ENCODE assay signal across 8 mouse cellular contexts in the genomic region with DNA sequence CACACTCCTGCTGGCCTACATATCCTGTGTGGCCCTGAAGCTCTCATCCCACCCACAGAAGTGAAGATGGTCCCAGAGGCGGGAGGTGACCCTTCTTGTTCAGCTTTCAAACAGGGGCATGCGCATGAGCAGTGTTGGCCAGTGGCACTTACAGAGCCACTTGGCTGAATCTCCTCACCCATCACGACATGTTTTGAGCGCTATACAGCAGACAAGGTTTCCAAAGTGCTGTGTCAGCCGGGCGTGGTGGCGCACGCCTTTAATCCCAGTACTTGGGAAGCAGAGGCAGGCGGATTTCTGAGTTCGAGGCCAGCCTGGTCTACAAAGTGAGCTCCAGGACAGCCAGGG. TPM values are rescaled to one million over a fixed set of nuclear protein-coding genes. Genes with fewer than 3 reads are reported as not detected.
A peak's percentile ranks its signal among the peaks of the same experiment; 100 is the strongest.
DNase-seq lines count a peak whose midpoint lies in the region; ATAC-seq and TF ChIP-seq lines count a peak whose summit lies in the region.
"Not testable (repeated sequence)": the region's sequence is repeated elsewhere in the genome, so short reads cannot be mapped to it uniquely, and the experiment has no call there.

No protein-coding gene starts in this region.

- WGBS in embryonic facial prominence, embryonic 14.5 days = 89% methylated on average over 9 of the region's 10 CpGs
- WGBS in heart, embryonic 12.5 days = 91% methylated on average over 10 of the region's 10 CpGs
- 91% methylated on average over 10 of the region's 10 CpGs for WGBS in limb, embryonic 15.5 days
- 79% methylated on average over 10 of the region's 10 CpGs for WGBS in liver, postnatal 0 days (ENCODE audit: insufficient replicate concordance)
- WGBS in small intestine, adult 2 months = 94% methylated on average over 10 of the region's 10 CpGs
- 86% methylated on average over 9 of the region's 10 CpGs for WGBS in stomach, postnatal 0 days

- not testable (repeated sequence) for TF ChIP-seq CTCF in E14TG2a.4 (conservative IDR thresholded peaks at IDR 0.05; ENCODE audit: low read length); liver, postnatal 0 days (IDR thresholded peaks at IDR 0.05; ENCODE audit: low read depth); small intestine, adult 2 months (IDR thresholded peaks at IDR 0.05; ENCODE audit: extremely low read depth, insufficient read length, insufficient replicate concordance, low read depth, low read length); stomach, postnatal 0 days (IDR thresholded peaks at IDR 0.05; ENCODE audit: low read depth)

- peaks cover 97% of the 10 kb centered on the region for H3K4me1 ChIP-seq in E14TG2a.4 (replicated peaks; ENCODE audit: low read depth, low read length)
- peaks cover 38% of the 10 kb centered on the region for H3K4me1 ChIP-seq in embryonic facial prominence, embryonic 14.5 days (ENCODE audit: control insufficient read depth, insufficient read depth, low read length)
- peaks cover 72% of the 10 kb centered on the region for H3K4me1 ChIP-seq in heart, embryonic 12.5 days (replicated peaks)
- peaks cover 77% of the 10 kb centered on the region for H3K4me1 ChIP-seq in limb, embryonic 15.5 days
- H3K4me1 ChIP-seq in liver, postnatal 0 days (ENCODE audit: insufficient read depth) = peaks cover 74% of the 10 kb centered on the region
- H3K4me1 ChIP-seq in small intestine, adult 2 months (ENCODE audit: control insufficient read depth, insufficient read depth, insufficient read length, low read length) = peaks cover 21% of the 10 kb centered on the region; the same call in 1 of the 2 replicates
- peaks cover 15% of the 10 kb centered on the region for H3K4me1 ChIP-seq in stomach, postnatal 0 days (replicated peaks; ENCODE audit: control insufficient read depth, insufficient read depth)

- H3K9me3 ChIP-seq in E14TG2a.4 (ENCODE audit: low read length); embryonic facial prominence, embryonic 14.5 days (ENCODE audit: control insufficient read depth, low read length); heart, embryonic 12.5 days (replicated peaks); limb, embryonic 15.5 days; liver, postnatal 0 days (ENCODE audit: low read length); stomach, postnatal 0 days (ENCODE audit: control insufficient read depth, low read length): not testable (repeated sequence)

- H3K36me3 ChIP-seq in E14TG2a.4 (ENCODE audit: insufficient read depth, low read length) = peaks cover 58% of the 10 kb centered on the region
- H3K36me3 ChIP-seq in embryonic facial prominence, embryonic 14.5 days (ENCODE audit: control insufficient read depth, insufficient read depth, low read length); heart, embryonic 12.5 days; limb, embryonic 15.5 days; liver, postnatal 0 days (replicated peaks; ENCODE audit: insufficient read depth, low read length); small intestine, adult 2 months (ENCODE audit: control insufficient read depth, insufficient read depth, low read length); stomach, postnatal 0 days (ENCODE audit: control insufficient read depth, insufficient read depth, low read length): not testable (repeated sequence)

- TF ChIP-seq EP300 in liver, postnatal 0 days (IDR thresholded peaks at IDR 0.05; ENCODE audit: low read depth); stomach, postnatal 0 days (optimal IDR thresholded peaks at IDR 0.05): not testable (repeated sequence)

- peak overlapping the region; percentile 54 for H3K27ac ChIP-seq in embryonic facial prominence, embryonic 14.5 days (replicated peaks; ENCODE audit: low read depth, low read length)
- peak overlapping the region; percentile 46; the same call in 1 of the 2 replicates for H3K27ac ChIP-seq in heart, embryonic 12.5 days (ENCODE audit: poor library complexity, severe bottlenecking)
- H3K27ac ChIP-seq in limb, embryonic 15.5 days = peak overlapping the region; percentile 77
- peak overlapping the region; percentile 77; the same call in 1 of the 2 replicates for H3K27ac ChIP-seq in liver, postnatal 0 days (ENCODE audit: low read depth)
- H3K27ac ChIP-seq in small intestine, adult 2 months (ENCODE audit: insufficient read depth, low read depth, low read length) = peak overlapping the region; percentile 18; the same call in 1 of the 2 replicates
- peak overlapping the region; percentile 69; the same call in 1 of the 2 replicates for H3K27ac ChIP-seq in stomach, postnatal 0 days (replicated peaks)

- not testable (repeated sequence) for H3K9ac ChIP-seq in embryonic facial prominence, embryonic 14.5 days (ENCODE audit: low read depth, low read length); heart, embryonic 12.5 days; limb, embryonic 15.5 days; liver, postnatal 0 days (replicated peaks); stomach, postnatal 0 days (ENCODE audit: low read length)

- not testable (repeated sequence) for ATAC-seq in embryonic facial prominence, embryonic 14.5 days (ENCODE audit: low read depth); heart, embryonic 12.5 days (ENCODE audit: insufficient number of reproducible peaks, low FRiP score); limb, embryonic 15.5 days (ENCODE audit: insufficient number of reproducible peaks, low FRiP score, low TSS enrichment, low read depth); liver, postnatal 0 days; stomach, postnatal 0 days (ENCODE audit: low FRiP score, low TSS enrichment)

- H3K4me3 ChIP-seq in E14TG2a.4 (replicated peaks; ENCODE audit: low read length) = peak overlapping the region; percentile 63
- not testable (repeated sequence) for H3K4me3 ChIP-seq in embryonic facial prominence, embryonic 14.5 days (ENCODE audit: low read depth, low read length); heart, embryonic 12.5 days; limb, embryonic 15.5 days; liver, postnatal 0 days (ENCODE audit: low read depth, low read length); small intestine, adult 2 months (ENCODE audit: low read depth, low read length); stomach, postnatal 0 days (ENCODE audit: low read depth, low read length)

- not testable (repeated sequence) for H3K4me2 ChIP-seq in embryonic facial prominence, embryonic 14.5 days (ENCODE audit: low read depth, low read length); heart, embryonic 12.5 days; limb, embryonic 15.5 days; liver, postnatal 0 days (ENCODE audit: low read depth, low read length); stomach, postnatal 0 days (replicated peaks; ENCODE audit: low read depth)

- not testable (repeated sequence) for TF ChIP-seq POLR2A in small intestine, adult 2 months (IDR thresholded peaks at IDR 0.05; ENCODE audit: low read depth, low read length)

- not testable (repeated sequence) for H3K27me3 ChIP-seq in E14TG2a.4 (ENCODE audit: insufficient read depth, low read length); embryonic facial prominence, embryonic 14.5 days (replicated peaks; ENCODE audit: control insufficient read depth, insufficient read depth, low read length); limb, embryonic 15.5 days; liver, postnatal 0 days (ENCODE audit: insufficient read depth, low read length); small intestine, adult 2 months (ENCODE audit: control insufficient read depth, insufficient read depth, low read length); stomach, postnatal 0 days (ENCODE audit: control insufficient read depth, insufficient read depth, low read length)
- H3K27me3 ChIP-seq in heart, embryonic 12.5 days (replicated peaks) = peaks cover 12% of the 10 kb centered on the region

- DNase-seq in ZHBTc4 (ENCODE audit: low read depth, low spot score) = peak; percentile 52
- DNase-seq in embryonic facial prominence, embryonic 14.5 days (ENCODE audit: low spot score); liver, postnatal 0 days; stomach, postnatal 0 days (ENCODE audit: low spot score): not testable (repeated sequence)

RNA-seq across cellular contexts. Expression of a gene that starts 10.3 kb away (rescaled TPM):
- 241 and 245 TPM in 2 replicates for polyA plus RNA-seq in embryonic facial prominence, embryonic 14.5 days (2014; fragmentation: Nextera tagmentation; extraction: Ambion mirVana)
- polyA plus RNA-seq in heart, embryonic 12.5 days (2016; fragmentation: Nextera tagmentation; extraction: Ambion mirVana) = 73.5 and 73.6 TPM in 2 replicates
- 490 and 511 TPM in 2 replicates for polyA plus RNA-seq in limb, embryonic 15.5 days (2015; fragmentation: Nextera tagmentation; extraction: Ambion mirVana)
- 243 and 249 TPM in 2 replicates for polyA plus RNA-seq in liver, postnatal 0 days (2015; fragmentation: Nextera tagmentation; extraction: Ambion mirVana)
- 46.5 and 53.3 TPM in 2 replicates for polyA plus RNA-seq in small intestine, adult 2 months (2012; rRNA removed)
- polyA plus RNA-seq in stomach, postnatal 0 days (2015; fragmentation: Nextera tagmentation; extraction: Ambion mirVana) = 487 and 500 TPM in 2 replicates

Comparison
In these comparisons a context has a peak if more than half of its experiments do, and no peak if none do; other contexts are left out.
1. H3K27ac ChIP-seq: peak in every context shown above with its lines; median percentile 77 in limb, embryonic 15.5 days; 77 in liver, postnatal 0 days; 69 in stomach, postnatal 0 days; 54 in embryonic facial prominence, embryonic 14.5 days; 46 in heart, embryonic 12.5 days; 18 in small intestine, adult 2 months.